Mouse (Mus musculus) thymus, adult 2 months (tissue): Measurements from ENCODE around the gene Dhrs7.

Experiments
- CTCF ChIP-seq: fragments of 200-500 bp; IDR thresholded peaks from 2 replicates; pipeline ENCODE4 v1.5.1; 2012; ENCODE audit warnings: mild to moderate bottlenecking, control low read depth, low read length, moderate library complexity, borderline replicate concordance; ENCODE audit not compliant: control insufficient read depth, poor library complexity, insufficient read depth; ENCODE audit errors: extremely low read depth
- POLR2A ChIP-seq: fragments of 200-500 bp; IDR thresholded peaks from 2 replicates; pipeline ENCODE4 v1.6.1; 2012; ENCODE audit warnings: mild to moderate bottlenecking, low read length, control low read depth, moderate library complexity; ENCODE audit not compliant: control insufficient read depth, poor library complexity, insufficient read depth; ENCODE audit errors: extremely low read depth

DNA sequence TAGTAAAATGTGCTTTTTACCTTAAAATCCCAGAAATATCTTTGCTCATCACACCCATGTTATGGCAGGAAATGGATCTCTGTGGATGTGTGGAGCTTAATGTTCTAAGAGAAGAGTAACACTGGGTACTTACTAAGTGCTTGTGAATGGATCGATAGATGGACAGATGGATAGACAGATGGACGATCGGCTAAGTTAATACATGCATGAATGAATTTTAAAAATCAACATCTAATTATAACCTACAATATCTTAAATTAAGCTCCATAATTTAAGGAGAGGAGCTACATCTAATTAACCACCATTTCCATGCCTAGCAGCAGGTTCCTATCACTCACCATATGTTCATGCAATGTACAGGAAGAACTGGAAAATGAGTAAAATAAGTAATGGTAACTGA, 45.3 kb upstream of the Dhrs7 start:
- TF ChIP-seq CTCF = no peak
- no peak for TF ChIP-seq POLR2A
